Mouse (Mus musculus) embryo, embryonic 11 days (tissue): ENCODE data around the gene Cep295nl.

Experiments
- DNase-seq: peaks from one replicate; pipeline ENCODE4 v3.0.0-alpha.2; 2015

The Cep295nl gene

GRCm38 (mm10) chr11:118354636-118355191 is 12.4 kb upstream of the Cep295nl start:
- DNase-seq, result peak; percentile 33

GRCm38 (mm10) chr11:118349494-118349893 is 7.2 kb upstream of the Cep295nl start:
- DNase-seq, result no peak

GRCm38 (mm10) chr11:118348877-118349276 is 6.6 kb upstream of the Cep295nl start:
- peak; percentile 40 for DNase-seq

GRCm38 (mm10) chr11:118348419-118348818 is 6.1 kb upstream of the Cep295nl start:
- no peak for DNase-seq

- DNase-seq, result no peak
These were observed 5.6 kb upstream of the Cep295nl start for GRCm38 (mm10) chr11:118347911-118348310.

- no peak for DNase-seq
These were observed 5.1 kb upstream of the Cep295nl start for GRCm38 (mm10) chr11:118347391-118347790.

GRCm38 (mm10) chr11:118346395-118347096 is 4.2 kb upstream of the Cep295nl start:
- DNase-seq, result no peak

GRCm38 (mm10) chr11:118345693-118346092 is 3.4 kb upstream of the Cep295nl start:
- DNase-seq, result no peak

- no peak for DNase-seq
These were observed 1.3 kb upstream of the Cep295nl start for GRCm38 (mm10) chr11:118343629-118344028.

GRCm38 (mm10) chr11:118337491-118338168 is 4.7 kb downstream of the Cep295nl start:
- no peak for DNase-seq

GRCm38 (mm10) chr11:118333431-118333830 is 8.9 kb downstream of the Cep295nl start:
- no peak for DNase-seq

GRCm38 (mm10) chr11:118332376-118332775 is 9.9 kb downstream of the Cep295nl start:
- no peak for DNase-seq

- DNase-seq, result no peak
These were observed 11.5 kb downstream of the Cep295nl start for GRCm38 (mm10) chr11:118330777-118331176.

- DNase-seq, result no peak
These were observed 11.9 kb downstream of the Cep295nl start for GRCm38 (mm10) chr11:118330361-118330760.

- no peak for DNase-seq
These were observed 13.4 kb downstream of the Cep295nl start for GRCm38 (mm10) chr11:118328947-118329346.

- DNase-seq, result no peak
These were observed 13.8 kb downstream of the Cep295nl start for GRCm38 (mm10) chr11:118328511-118328910.

- peak; percentile 54 for DNase-seq
These were observed 15.0 kb downstream of the Cep295nl start for GRCm38 (mm10) chr11:118326991-118327971.

- no peak for DNase-seq
These were observed 15.8 kb downstream of the Cep295nl start for GRCm38 (mm10) chr11:118326491-118326890.

- peak; percentile 76 for DNase-seq
These were observed 17.8 kb downstream of the Cep295nl start for GRCm38 (mm10) chr11:118324541-118324940.

GRCm38 (mm10) chr11:118323974-118324373 is 18.3 kb downstream of the Cep295nl start:
- DNase-seq, result no peak

- DNase-seq, result no peak
These were observed 19.7 kb downstream of the Cep295nl start for GRCm38 (mm10) chr11:118322647-118323046.

GRCm38 (mm10) chr11:118321971-118322370 is 20.3 kb downstream of the Cep295nl start:
- DNase-seq, result no peak

GRCm38 (mm10) chr11:118321500-118321899 is 20.8 kb downstream of the Cep295nl start:
- DNase-seq, result no peak
